Mouse (Mus musculus): ENCODE measurements around the gene Pla2g6.

Gene Pla2g6

DNA sequence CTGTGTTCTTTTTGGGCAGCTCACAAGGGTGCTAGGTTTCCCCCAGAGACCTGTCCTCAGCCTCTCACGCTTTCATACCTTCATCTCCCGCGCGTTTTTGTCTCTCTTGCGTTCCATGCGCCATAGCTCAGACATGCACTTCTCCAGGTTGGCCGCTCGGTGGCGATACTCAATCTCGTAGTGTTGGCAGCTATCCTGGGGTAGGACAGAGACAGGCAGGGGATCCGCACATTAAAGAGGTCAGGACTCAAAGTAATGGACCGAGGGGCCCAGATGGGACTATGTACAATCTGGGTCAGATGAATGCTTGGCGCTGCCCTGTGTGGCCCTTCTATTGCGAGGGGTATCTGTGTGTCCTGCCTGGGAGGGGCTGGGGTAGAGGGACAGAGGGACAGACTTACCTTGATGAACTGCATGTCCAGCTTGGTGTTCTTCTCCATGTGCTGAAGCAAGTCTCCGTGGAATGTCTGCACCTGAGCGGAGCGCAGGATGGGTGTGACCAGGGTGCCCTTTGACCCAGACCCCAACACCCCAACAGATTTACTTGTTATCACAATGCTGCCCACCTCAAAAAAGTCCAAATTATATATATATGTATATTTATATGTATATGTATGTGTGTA lies 57.0 kb downstream of the Pla2g6 start:
- no peak for DNase-seq

DNA sequence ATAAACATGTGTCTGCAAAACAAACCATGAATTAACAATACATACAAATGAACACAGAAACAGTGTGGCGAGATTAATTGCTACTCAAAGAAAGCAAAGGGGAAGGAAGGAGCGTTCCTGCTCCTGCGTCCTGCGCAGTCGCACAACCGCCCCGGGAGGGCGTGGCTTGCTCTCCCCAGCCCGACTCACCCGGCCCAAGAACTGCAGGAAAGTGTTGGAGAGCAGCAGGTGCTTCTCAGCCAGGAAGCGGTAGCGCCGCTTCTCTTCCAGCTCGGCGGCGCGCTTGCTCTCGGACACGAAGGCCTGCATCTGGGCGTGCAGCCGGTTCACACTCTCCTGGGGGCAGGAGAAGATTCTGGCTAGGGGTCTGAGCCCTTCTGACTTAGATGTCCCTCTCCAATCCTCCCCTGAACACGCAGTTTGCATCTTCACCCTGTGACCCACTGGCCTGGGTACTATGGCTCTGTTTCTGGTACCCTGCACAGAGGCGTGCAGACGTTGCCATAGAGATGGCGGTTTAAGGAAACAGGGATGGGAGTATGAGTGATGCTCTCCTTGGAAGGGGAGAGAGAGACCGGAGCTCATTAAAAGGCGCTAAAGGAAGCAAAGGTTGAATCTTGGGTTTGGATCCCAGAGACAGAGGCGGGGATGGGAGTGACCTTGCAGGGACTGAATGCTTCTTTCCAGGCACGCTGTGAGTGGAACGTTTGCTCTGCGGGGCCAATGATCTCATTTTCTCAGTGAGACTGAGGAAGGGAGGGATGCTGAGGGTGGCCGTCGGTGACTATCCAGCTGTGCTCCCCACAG lies 57.7 kb downstream of the Pla2g6 start:
- DNase-seq = no peak

DNA sequence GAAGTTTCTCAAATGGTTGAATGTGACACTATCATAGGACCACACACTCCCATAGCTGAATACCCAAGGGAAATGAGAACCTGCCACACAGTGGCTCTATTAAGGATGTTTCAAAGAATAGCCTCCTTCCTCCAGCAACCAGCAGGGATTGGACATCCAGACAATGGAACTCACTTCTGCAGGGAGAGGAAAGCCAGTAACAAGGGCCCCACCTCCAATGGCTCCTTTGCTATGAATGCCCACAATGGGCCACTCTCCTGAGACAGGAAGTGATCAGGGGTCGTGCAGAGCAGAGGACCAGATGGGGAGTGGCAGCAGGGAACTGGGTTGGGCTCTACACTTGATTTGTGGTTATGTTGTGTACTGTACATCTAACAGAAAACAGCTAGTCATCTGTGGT lies 59.7 kb downstream of the Pla2g6 start:
- no peak for DNase-seq

DNA sequence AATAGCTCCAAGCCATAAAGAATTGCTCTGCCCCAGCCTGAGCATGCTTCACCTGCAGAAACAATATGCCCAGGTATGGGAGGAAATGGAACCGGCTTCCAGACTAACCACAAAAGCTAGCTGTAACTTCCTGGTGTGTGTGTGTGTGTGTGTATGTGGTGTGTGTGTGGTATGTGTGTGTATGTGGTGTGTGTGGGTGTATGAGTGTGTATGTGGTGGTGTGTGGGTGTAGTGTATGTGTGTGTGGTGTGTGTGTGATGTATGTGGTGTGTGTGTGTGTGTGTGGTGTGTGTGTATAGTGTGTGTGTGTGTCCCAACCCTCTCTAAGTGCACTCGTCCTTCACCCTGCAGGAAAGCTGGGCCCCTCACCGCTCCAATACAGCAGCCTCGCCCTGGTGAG lies 62.8 kb downstream of the Pla2g6 start:
- no peak for DNase-seq

DNA sequence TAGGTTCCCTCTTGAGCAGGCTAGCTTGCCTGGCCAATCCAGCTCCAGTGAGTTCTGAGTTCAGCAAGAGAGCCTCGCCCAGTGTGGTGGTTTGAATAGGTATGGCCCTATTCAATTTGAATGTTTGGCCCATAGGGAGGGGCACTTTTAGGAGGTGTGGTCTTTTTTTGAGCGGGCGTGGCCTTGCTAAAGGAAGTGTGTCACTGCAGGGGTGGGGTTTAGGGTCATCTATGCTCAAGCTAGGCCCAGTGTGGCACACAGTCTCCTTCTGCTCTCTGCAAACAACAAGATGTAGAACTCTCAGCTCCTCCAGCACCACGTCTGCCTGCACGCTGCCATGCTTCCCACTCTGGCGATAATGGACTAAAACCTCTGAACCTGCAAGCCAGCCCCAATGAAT lies 64.5 kb downstream of the Pla2g6 start:
- DNase-seq = no peak

DNA sequence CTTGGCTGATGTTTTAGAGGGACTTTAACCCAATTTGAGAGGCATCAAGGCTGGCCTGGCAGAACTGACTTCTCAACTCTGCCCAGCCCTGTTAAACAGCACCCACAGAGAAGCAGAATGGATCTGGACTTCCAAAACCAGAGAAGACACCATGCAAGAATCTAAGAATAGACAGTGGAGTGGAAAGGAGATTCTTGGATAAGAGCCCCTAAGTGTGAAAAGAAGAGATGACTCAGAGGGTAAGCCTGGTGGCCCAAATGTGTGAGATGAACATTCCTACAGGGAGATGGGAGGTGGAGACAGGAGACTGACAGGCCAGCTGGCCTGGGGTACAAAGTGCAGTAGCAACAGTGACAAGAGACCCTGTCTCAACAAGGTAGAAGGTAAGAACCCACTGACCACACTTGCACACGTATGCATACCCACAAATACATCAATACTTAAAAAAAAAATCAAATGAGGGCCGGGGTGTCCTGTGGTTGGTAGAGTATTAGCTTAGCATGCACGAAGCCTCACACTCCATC lies 65.3 kb downstream of the Pla2g6 start:
- DNase-seq = no peak

DNA sequence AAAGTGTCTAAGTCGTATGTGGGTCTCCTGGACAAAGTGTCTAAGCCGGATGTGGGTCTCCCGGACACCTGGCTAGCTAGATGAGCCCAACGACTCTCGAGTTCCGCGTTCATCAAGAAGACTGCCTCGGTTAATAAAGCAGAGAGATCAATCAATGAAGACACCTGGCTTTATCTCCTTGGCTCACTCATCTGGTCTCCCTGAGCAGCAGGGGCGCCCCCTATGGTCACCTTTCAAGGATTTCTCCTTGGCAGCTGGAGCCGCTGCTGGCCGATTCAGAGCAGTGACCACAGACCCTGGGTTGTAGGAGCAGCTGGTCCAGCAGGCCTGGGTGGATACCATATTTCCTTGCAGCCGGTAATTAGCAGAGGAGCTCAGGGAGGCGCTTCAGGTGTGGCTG lies 65.8 kb downstream of the Pla2g6 start:
- DNase-seq = no peak

DNA sequence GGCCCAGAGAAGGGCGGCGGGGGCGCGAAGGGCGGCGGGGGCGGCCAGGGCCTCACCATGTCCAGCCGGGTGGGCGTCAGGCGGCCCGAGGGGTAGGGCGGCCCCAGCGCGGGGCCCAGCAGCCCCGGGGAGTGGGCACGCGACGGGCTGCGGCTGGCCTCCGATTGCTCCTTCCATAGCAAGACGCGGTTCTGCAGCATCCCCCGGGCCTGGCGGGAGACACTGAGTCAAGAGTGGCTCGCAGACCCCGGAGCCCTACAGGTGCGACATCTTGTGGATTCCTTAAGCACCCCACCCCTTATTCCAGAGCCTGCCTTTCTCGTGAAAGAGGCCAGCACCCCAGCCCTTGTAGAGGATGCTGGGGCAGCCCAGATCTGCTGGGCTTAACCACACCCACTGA lies 66.4 kb downstream of the Pla2g6 start:
- DNase-seq = no peak

DNA sequence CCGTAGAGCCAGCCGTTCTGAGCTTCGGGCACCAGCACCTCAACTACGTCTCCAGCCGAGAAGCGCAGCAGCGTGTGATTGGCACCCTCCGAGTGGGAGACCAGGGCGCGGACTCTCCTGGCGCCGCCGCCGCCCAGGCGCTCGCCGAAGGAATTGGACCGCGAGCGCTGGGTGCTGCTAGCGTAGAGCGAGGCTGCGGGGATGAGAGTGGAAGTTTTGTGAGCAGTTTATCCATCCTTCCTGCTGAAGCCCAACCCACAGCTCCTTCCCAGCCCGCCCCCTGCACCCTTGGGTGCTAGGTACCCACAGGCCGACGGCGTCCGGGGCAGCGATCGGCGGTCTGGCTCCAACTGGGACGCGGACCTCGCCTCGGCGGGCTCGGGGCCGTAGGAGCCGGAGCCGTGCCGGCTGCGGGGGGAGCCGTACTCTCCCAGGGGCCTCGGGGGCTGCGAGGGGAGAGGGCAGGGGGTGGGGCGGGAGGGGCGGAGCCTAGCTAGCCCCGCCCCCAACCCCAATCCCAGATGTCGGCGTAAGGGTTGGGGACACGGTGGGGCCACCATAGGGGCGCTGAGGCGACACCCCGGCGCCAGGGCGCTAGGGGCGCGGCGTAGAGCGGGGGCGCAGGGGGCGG lies 67.0 kb downstream of the Pla2g6 start:
- no peak for DNase-seq

DNA sequence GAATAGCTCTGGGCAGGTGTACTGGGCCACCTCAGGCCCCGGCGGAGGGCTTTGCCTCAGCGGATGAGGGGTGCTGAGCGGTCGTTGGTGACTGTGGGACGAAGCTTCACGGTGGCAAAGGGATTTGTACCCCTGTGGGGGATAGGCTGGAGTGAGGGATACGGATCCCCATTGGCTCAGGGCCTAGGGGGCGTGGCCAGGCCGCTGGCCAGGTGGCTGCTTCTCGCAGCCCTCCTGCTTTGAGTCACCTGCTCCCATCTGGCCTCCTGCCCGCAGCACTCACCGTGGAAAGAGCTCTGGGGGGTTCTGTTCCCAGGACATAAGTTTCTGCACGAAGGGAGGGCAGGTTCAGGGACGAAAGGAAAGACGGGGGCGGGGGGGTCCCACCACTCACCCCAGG lies 69.7 kb downstream of the Pla2g6 start:
- DNase-seq = peak; percentile 88

DNA sequence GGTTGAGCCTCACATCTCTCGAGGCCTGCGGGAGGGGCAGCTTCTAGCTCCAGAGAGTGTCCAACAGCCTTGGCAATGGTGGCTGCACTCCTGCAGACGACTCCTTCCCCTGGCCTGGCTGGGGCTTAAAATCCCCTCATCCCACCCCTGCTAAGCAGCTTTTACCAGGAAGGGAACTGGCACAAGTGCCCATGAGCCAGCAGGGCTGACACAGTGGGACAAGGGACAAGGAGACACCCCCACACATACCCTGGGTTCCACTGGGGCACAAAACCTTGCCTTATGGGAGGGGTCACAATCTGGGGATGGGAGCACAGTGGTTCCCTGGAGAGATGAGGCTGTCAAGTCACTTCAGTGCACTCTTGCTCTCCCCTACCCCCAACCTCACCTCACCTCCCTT lies 73.5 kb downstream of the Pla2g6 start, which contains the start of gene Slc16a8:
TSS of gene Slc16a8 (minus strand) at position 101 of the 400 bp plus-strand sequence.
- DNase-seq = no peak

DNA sequence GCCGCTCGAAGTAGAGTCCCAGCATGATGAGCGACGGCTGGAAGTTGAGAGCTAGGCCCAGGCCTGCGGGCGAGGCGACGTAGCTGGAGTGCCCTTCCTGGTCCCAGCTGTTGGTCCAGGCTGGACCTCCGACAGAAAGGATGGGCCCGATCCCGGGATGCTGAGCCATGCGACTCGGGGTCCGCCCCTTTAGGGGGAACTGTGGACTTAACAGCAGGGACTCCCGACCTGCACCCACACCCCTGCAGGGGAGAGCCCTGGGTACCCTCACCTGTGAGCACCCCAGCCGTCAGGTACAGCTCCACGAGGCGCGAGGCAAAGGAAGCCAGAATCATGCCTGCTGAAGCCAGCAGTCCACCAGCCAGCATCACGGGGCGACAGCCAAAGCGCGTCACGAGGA lies 75.6 kb downstream of the Pla2g6 start:
- DNase-seq = no peak

DNA sequence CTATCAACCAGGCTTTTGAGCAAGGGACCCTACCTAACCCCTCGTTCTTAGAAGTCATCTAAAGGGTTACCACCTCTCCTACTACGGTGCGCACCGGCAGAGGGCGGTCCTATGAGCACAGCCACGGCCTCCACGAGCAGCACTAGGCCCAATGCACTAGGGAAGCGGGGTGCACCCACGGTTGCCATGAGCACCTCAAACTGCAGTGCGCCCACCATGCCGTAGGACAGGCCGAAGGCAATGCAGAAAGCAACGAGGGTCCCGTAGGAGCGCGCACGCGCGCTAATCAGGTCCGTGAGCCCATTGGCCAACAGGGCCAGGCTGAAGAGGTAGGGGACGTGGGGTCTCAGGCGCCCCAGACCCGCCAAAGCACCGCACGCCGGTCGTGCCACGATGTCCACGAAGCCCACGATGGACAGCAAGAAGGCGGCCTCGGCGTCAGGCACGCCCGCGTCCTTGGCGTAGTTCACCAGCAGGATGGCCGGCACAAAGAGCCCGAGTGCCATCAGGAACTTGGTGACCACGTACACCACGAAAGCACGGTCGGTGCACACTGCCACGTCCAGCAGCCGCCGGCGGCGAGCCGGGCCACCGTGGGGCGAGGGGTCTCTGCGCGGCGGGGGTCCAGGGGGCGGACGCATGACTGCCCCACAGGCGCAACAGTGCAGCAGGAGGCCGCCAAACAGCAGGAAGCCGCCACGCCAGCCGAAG lies 76.3 kb downstream of the Pla2g6 start:
- DNase-seq = no peak

DNA sequence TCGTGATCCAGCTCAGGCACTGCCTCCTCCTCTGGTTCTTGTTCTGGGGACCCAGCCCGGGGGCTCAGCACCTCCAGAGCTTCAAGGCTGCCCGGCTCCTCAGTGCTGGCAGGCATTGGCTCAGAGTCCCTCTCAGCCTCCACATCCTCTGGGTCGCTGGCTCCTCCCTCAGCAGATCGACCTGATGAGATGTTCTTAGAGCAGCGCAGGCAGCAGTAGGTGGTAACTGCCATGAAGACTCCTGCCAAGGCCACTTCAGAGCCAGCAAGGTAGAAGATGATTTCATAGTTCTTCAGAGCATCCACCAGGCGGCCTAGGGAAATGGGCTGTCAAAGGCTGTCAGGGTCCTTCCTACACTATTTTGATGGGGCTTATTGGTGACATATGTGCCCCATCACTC lies 77.0 kb downstream of the Pla2g6 start:
- DNase-seq = no peak

DNA sequence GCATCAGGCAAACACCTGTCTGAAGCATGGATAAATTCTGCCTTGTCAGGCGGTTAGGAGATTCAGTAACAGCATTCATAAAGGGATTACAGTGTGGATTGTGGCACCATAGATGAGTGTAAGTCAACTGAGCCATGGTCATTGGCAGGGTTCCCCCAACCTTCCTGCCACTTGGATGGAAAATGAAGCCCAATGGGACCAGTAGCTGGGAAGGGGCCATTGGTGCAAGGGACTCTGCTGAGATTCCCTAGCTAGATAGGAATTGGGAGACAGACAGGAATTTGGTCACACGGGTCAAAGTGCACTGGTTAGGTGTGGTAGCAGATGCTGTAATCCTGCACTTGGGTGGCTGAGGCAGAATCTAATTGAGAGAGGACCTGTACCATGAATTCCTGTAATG lies 78.0 kb downstream of the Pla2g6 start:
- DNase-seq = no peak

DNA sequence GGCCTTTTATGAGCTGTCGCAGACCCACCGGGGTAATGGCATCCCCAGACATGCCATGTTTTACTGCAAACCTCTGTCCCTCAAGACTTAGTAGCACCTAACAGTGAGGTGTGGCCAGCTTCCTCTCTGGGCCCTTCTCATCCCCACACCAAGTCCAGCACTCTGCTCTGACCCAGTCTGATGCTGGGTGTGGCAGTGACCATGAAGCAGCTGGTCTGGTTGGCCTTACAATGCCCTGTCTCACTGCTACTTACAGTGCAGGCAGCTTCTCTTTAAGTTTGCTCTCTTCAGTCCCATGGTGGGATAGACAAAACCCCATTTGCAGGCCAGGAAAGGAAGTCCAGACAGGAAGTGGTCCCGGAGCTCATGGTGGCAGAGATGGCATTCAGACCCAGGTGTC lies 82.9 kb downstream of the Pla2g6 start:
- DNase-seq = no peak

DNA sequence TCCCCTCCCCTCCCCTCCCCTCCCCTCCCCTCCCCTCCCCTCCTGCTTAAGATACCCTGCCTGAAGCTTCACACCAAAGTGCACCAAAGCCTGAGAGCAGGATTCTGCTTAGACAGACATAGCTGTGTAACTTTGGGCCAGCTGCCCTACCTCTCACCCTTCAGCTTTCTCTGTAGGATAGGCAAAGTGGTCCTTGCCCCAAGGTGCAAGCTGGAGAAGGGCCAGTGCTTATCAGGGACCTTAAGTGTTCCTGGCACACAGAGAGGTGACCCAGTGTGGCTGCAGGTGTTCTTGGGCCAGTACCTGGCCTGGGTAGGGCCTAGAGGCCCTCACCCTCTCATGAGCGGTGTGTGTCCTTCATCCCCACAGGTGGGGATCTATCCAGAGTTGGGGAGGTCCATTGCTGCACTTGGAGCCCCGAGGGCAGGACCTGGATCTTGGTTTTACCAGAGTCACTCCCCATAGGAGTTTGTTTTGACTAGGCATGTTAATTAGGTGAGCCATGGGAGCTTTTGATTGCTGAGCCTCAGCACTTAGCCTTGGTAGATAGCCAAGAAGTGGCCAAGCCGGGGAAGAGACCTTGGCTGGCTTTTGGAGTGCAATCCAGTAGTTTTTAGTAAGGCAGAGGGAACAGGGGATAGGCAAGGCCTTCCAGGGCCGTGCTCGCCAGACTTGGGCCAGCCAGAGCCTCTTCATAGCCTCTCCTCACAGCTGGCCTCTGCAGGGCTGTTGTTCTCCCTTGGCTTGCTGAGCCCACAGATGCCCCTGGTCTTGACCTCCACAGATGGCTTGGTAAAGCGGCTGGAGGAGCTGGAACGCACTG lies 83.9 kb downstream of the Pla2g6 start:
- DNase-seq = peak; percentile 61

DNA sequence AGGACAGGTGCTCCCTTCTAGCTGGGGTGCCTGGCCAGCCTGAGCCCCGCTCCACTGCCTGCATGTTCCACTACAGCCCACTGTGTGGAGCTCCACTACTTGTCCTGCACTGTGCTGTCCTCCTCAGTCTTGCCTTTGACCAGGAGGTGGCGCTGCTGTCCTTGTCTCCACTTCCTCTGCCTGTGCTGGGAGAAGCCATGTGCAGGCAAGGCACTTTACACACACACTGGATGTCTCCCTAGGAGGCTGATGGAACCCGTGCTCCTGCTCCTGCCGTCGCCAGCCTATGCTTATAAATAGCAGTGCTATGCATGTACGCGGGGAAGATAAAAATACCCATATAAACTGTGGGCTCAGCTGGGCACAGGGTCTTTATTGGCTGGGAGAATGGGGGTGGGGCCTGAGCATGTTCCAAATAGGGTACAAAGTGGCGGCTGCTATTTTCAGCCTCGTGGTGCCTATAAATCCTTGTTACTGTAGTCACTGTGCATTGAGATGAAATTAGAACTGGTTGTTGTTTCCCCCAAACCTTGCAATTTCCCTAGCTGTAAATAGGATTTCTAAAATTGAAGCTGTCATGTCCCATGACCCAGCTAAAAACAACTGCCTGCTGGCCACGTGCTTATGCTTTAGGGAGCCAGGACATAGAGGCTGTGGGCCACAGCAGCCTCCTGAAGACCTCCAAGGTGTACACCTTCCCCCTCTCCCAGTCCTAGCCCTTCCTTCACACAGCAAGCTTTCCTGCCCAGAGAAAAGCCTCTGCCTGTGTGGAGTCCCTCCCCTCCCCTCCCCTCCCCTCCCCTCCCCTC lies 84.8 kb downstream of the Pla2g6 start:
- DNase-seq = peak; percentile 97

DNA sequence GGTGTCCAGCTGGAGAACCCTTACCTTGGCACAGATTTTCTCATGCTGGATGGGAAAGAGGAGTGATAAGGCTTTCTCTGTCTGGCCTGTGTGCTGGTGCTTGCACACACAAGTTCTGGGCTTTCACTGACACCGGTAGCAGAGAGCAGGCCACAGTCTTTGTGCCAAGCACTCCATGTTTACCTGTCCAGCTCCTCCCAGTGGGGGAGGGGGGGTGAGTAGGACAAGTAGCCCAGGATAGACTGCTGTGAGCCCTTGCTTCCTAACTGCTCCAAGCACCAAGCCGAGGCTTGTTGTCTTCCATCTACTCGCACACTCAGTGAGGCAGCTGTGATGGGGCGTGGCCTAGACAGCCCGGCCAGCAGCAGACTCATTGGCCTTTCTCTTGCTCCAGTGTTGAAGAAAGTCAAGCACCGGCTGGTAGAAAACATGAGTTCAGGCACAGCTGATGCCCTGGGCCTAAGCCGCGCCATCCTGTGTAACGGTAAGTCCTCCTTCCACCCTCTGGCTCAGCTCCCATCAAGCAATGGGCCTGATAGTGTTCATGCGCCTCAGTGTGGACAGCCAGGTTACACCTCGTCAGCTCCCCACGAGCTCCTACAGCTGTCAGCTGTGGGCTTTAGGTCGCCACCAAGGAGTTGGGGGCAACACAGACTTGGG lies 85.5 kb downstream of the Pla2g6 start:
- DNase-seq = no peak

DNA sequence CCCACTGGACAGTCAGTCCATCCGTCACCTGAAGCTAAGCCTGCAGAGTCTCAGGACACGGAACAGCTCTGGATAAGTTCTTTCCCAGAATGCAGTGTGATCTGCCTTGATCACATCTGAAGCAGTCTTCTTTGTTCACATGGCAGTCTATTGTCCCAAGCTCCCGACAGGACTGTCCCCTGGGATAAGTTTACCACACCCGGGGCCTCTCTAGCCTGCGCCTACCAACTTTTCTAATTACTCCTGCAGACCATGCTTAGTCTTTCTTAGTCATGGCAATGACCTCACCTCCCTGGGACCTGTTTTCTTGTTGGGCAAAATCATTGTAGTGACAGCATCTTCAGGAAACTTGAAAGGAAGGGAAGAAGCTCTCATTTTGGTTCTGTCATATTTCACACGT lies 90.2 kb downstream of the Pla2g6 start:
- DNase-seq = no peak
